Mouse (Mus musculus): Measurements from ENCODE around the gene Slc2a13. TPM values are rescaled to one million over a fixed set of nuclear protein-coding genes. Genes with fewer than 3 reads are reported as not detected.

The Slc2a13 gene
- polyA plus RNA-seq, 1 experiment = 18.2 TPM

- WGBS = 75% methylated on average over 1 of the region's 1 CpGs
- TF ChIP-seq POLR2A (IDR thresholded peaks at IDR 0.05; ENCODE audit: borderline replicate concordance, insufficient read depth, low read length) = no peak
- TF ChIP-seq CTCF (IDR thresholded peaks at IDR 0.05; ENCODE audit: borderline replicate concordance, insufficient read depth, low read depth, low read length) = no peak
- no peak for DNase-seq
- Histone ChIP-seq H3K27ac (ENCODE audit: insufficient read depth, low read length) (no peak overlapping the region), H3K4me3 (replicated peaks; ENCODE audit: insufficient read depth, low read depth, low read length) (no peak overlapping the region), H3K27me3 (ENCODE audit: control insufficient read depth, insufficient read depth, low read length) (no peaks in the 10 kb centered on the region), H3K4me1 (ENCODE audit: control insufficient read depth, insufficient read depth, low read length) (no peaks in the 10 kb centered on the region)
Observed at GRCm38 (mm10) chr15:91263926-91264325, 309.1 kb downstream of the Slc2a13 start.

- Histone ChIP-seq H3K4me1 (ENCODE audit: control insufficient read depth, insufficient read depth, low read length) (no peaks in the 10 kb centered on the region), H3K4me3 (replicated peaks; ENCODE audit: insufficient read depth, low read depth, low read length) (no peak overlapping the region), H3K27me3 (ENCODE audit: control insufficient read depth, insufficient read depth, low read length) (no peaks in the 10 kb centered on the region), H3K27ac (ENCODE audit: insufficient read depth, low read length) (no peak overlapping the region)
- WGBS = 70% methylated on average over 5 of the region's 5 CpGs
- no peak for DNase-seq
- no peak for TF ChIP-seq CTCF (IDR thresholded peaks at IDR 0.05; ENCODE audit: borderline replicate concordance, insufficient read depth, low read depth, low read length)
- no peak for TF ChIP-seq POLR2A (IDR thresholded peaks at IDR 0.05; ENCODE audit: borderline replicate concordance, insufficient read depth, low read length)
Observed at GRCm38 (mm10) chr15:91260578-91260977, 312.5 kb downstream of the Slc2a13 start.

GRCm38 (mm10) chr15:91257140-91257539, 315.9 kb downstream of the Slc2a13 start:
- 64% methylated on average over 11 of the region's 11 CpGs for WGBS
- no peaks in the 10 kb centered on the region for H3K27me3 ChIP-seq (ENCODE audit: control insufficient read depth, insufficient read depth, low read length)
- TF ChIP-seq CTCF (IDR thresholded peaks at IDR 0.05; ENCODE audit: borderline replicate concordance, insufficient read depth, low read depth, low read length) = no peak
- no peak for TF ChIP-seq POLR2A (IDR thresholded peaks at IDR 0.05; ENCODE audit: borderline replicate concordance, insufficient read depth, low read length)
- no peaks in the 10 kb centered on the region for H3K4me1 ChIP-seq (ENCODE audit: control insufficient read depth, insufficient read depth, low read length)
- no peak overlapping the region for H3K4me3 ChIP-seq (replicated peaks; ENCODE audit: insufficient read depth, low read depth, low read length)
- DNase-seq = no peak
- H3K27ac ChIP-seq (ENCODE audit: insufficient read depth, low read length) = no peak overlapping the region

- no peak overlapping the region for H3K4me3 ChIP-seq (replicated peaks; ENCODE audit: insufficient read depth, low read depth, low read length)
- no peak for DNase-seq
- WGBS = 91% methylated on average over 2 of the region's 2 CpGs
- TF ChIP-seq POLR2A (IDR thresholded peaks at IDR 0.05; ENCODE audit: borderline replicate concordance, insufficient read depth, low read length) (no peak), CTCF (IDR thresholded peaks at IDR 0.05; ENCODE audit: borderline replicate concordance, insufficient read depth, low read depth, low read length) (no peak)
- H3K4me1 ChIP-seq (ENCODE audit: control insufficient read depth, insufficient read depth, low read length) = no peaks in the 10 kb centered on the region
- H3K27me3 ChIP-seq (ENCODE audit: control insufficient read depth, insufficient read depth, low read length) = no peaks in the 10 kb centered on the region
- H3K27ac ChIP-seq (ENCODE audit: insufficient read depth, low read length) = no peak overlapping the region
Observed at GRCm38 (mm10) chr15:91255308-91255707, 317.8 kb downstream of the Slc2a13 start.

- TF ChIP-seq POLR2A (IDR thresholded peaks at IDR 0.05; ENCODE audit: borderline replicate concordance, insufficient read depth, low read length) (no peak), CTCF (IDR thresholded peaks at IDR 0.05; ENCODE audit: borderline replicate concordance, insufficient read depth, low read depth, low read length) (peak; percentile 10; the same call in 1 of the 2 replicates)
- H3K4me3 ChIP-seq (replicated peaks; ENCODE audit: insufficient read depth, low read depth, low read length) = no peak overlapping the region
- no peaks in the 10 kb centered on the region for H3K27me3 ChIP-seq (ENCODE audit: control insufficient read depth, insufficient read depth, low read length)
- H3K4me1 ChIP-seq (ENCODE audit: control insufficient read depth, insufficient read depth, low read length) = no peaks in the 10 kb centered on the region
- H3K27ac ChIP-seq (ENCODE audit: insufficient read depth, low read length) = no peak overlapping the region
- no peak for DNase-seq
- 21% methylated on average over 8 of the region's 8 CpGs for WGBS
Observed at GRCm38 (mm10) chr15:91252956-91253355, 320.1 kb downstream of the Slc2a13 start.

- 82% methylated on average over 9 of the region's 9 CpGs for WGBS
- Histone ChIP-seq H3K4me1 (ENCODE audit: control insufficient read depth, insufficient read depth, low read length) (no peaks in the 10 kb centered on the region), H3K27ac (ENCODE audit: insufficient read depth, low read length) (no peak overlapping the region), H3K27me3 (ENCODE audit: control insufficient read depth, insufficient read depth, low read length) (no peaks in the 10 kb centered on the region), H3K4me3 (replicated peaks; ENCODE audit: insufficient read depth, low read depth, low read length) (no peak overlapping the region)
- TF ChIP-seq POLR2A (IDR thresholded peaks at IDR 0.05; ENCODE audit: borderline replicate concordance, insufficient read depth, low read length) = no peak
- no peak for DNase-seq
Observed at GRCm38 (mm10) chr15:91251544-91252408, 321.3 kb downstream of the Slc2a13 start.

GRCm38 (mm10) chr15:91250815-91251214, 322.2 kb downstream of the Slc2a13 start:
- 82% methylated on average over 6 of the region's 6 CpGs for WGBS
- no peak for DNase-seq

GRCm38 (mm10) chr15:91240683-91241335, 332.3 kb downstream of the Slc2a13 start:
- WGBS = 77% methylated on average over 3 of the region's 3 CpGs

More at GRCm38 (mm10) chr15:91250815-91251214, 322.2 kb downstream of the Slc2a13 start:
- Histone ChIP-seq H3K4me3 (replicated peaks; ENCODE audit: insufficient read depth, low read depth, low read length) (no peak overlapping the region), H3K4me1 (ENCODE audit: control insufficient read depth, insufficient read depth, low read length) (no peaks in the 10 kb centered on the region), H3K27me3 (ENCODE audit: control insufficient read depth, insufficient read depth, low read length) (no peaks in the 10 kb centered on the region), H3K27ac (ENCODE audit: insufficient read depth, low read length) (no peak overlapping the region)
- TF ChIP-seq POLR2A (IDR thresholded peaks at IDR 0.05; ENCODE audit: borderline replicate concordance, insufficient read depth, low read length) (no peak), CTCF (IDR thresholded peaks at IDR 0.05; ENCODE audit: borderline replicate concordance, insufficient read depth, low read depth, low read length) (no peak)

More at GRCm38 (mm10) chr15:91240683-91241335, 332.3 kb downstream of the Slc2a13 start:
- DNase-seq = no peak
- H3K4me3 ChIP-seq (replicated peaks; ENCODE audit: insufficient read depth, low read depth, low read length) = no peak overlapping the region
- no peaks in the 10 kb centered on the region for H3K4me1 ChIP-seq (ENCODE audit: control insufficient read depth, insufficient read depth, low read length)
- no peak overlapping the region for H3K27ac ChIP-seq (ENCODE audit: insufficient read depth, low read length)
- no peaks in the 10 kb centered on the region for H3K27me3 ChIP-seq (ENCODE audit: control insufficient read depth, insufficient read depth, low read length)
- TF ChIP-seq POLR2A (IDR thresholded peaks at IDR 0.05; ENCODE audit: borderline replicate concordance, insufficient read depth, low read length) (no peak), CTCF (IDR thresholded peaks at IDR 0.05; ENCODE audit: borderline replicate concordance, insufficient read depth, low read depth, low read length) (no peak)

Measured in cerebellum, adult 2 months (tissue).